ENCODE assay signal across 8 mouse cellular contexts in genomic region chr7:35686756-35687155, GRCm38 (mm10). TPM values are rescaled to one million over a fixed set of nuclear protein-coding genes. Genes with fewer than 3 reads are reported as not detected.
DNase-seq lines count a peak whose midpoint lies in the region; ATAC-seq and TF ChIP-seq lines count a peak whose summit lies in the region.

No protein-coding gene starts in this region.

- H3K4me1 ChIP-seq in forebrain, embryonic 12.5 days: peaks cover 50% of the 10 kb centered on the region

- H3K9me3 ChIP-seq in forebrain, embryonic 12.5 days: 0 out of 2 replicates have a peak, but pooled peaks cover 2% of the 10 kb centered on the region

- no peak overlapping the region for H3K27ac ChIP-seq in forebrain, embryonic 12.5 days
- no peak overlapping the region for H3K27ac ChIP-seq in layer of hippocampus, adult 2 months

- DNase-seq in Muller cell, postnatal 12 days (ENCODE audit: inconsistent ontology term): peak; percentile 69
- peak; percentile 22 for DNase-seq in c-Kit-positive CD71-negative TER-119-negative erythroid progenitor cells, embryonic 14.5 days (ENCODE audit: low read depth)
- DNase-seq in heart, postnatal 36 days: peak; percentile 65 to 75
- DNase-seq in layer of hippocampus, adult 2 months (ENCODE audit: low spot score in 2 of 2): peak; percentile 19 to 74
- DNase-seq in lung, postnatal 14 days: peak; percentile 71
- peak; percentile 50 for DNase-seq in right cerebral cortex, postnatal 25 days

- WGBS in forebrain, embryonic 12.5 days: 26% methylated on average over 13 of the region's 13 CpGs

- no peak overlapping the region for H3K4me3 ChIP-seq in forebrain, embryonic 12.5 days (replicated peaks)
- peak overlapping the region; percentile 35 for H3K4me3 ChIP-seq in layer of hippocampus, adult 2 months

- no peaks in the 10 kb centered on the region for H3K27me3 ChIP-seq in forebrain, embryonic 12.5 days

- intact Hi-C loops in heart, postnatal 36 days (cut with DNase I): loop anchor here (5.0 kb wide), 2 partner anchors 66 to 1661 kb away; partner anchors contain the start of gene Dpy19l3

- H3K9ac ChIP-seq in forebrain, embryonic 12.5 days: no peak overlapping the region

- peaks cover 16% of the 10 kb centered on the region for H3K36me3 ChIP-seq in forebrain, embryonic 12.5 days (replicated peaks)

- TF ChIP-seq CTCF in layer of hippocampus, adult 2 months (conservative IDR thresholded peaks at IDR 0.05): peak; percentile 88

- no peak for ATAC-seq in forebrain, embryonic 12.5 days (ENCODE audit: low FRiP score)
- ATAC-seq in inflammation-experienced regulatory T-cells, adult 6 months: no peak

- 0 out of 2 replicates have a peak overlapping the region, but pooled peaks have one; percentile 13 for H3K4me2 ChIP-seq in forebrain, embryonic 12.5 days

RNA-seq across cellular contexts. Expression of gene Pdcd5, which starts 39.4 kb away (rescaled TPM):
- 265 and 275 TPM in 2 replicates for polyA plus RNA-seq in forebrain, embryonic 12.5 days (2016; fragmentation: Nextera tagmentation; extraction: Ambion mirVana)
- 100 to 1,000 TPM; 112 to 114 TPM for total RNA-seq in heart, postnatal 36 days (2021)
- total RNA-seq in layer of hippocampus, adult 2 months (2021): 10 to 100 TPM; 71.8 to 72.4 TPM
- 10 to 100 TPM; 64.1 to 81.9 (median 67.9) TPM for polyA plus RNA-seq in inflammation-experienced regulatory T-cells, adult 6 months (2017; shearing (Covaris generic))
